Mouse (Mus musculus) forebrain, embryonic 11.5 days (tissue): ENCODE results near the gene Sez6l. TPM values are rescaled to one million over a fixed set of nuclear protein-coding genes. Genes with fewer than 3 reads are reported as not detected.

Experiments
- ATAC-seq: fragments of 200-750 bp; cut with Nextera tagmentation; replicated peaks from 2 replicates; pipeline ENCODE4 v1.8.0; 2017; ENCODE audit warnings: moderate TSS enrichment; ENCODE audit not compliant: low FRiP score
- DNase-seq: peaks from one replicate; pipeline ENCODE4 v3.0.0-alpha.2; 2017; ENCODE audit warnings: low spot score
- H3K27ac ChIP-seq: fragments of 300-500 bp; sonication (generic); 2 replicates; pipeline ENCODE4 v1.5.1; 2014; ENCODE audit warnings: low read depth, low read length
- H3K27me3 ChIP-seq: fragments of 300-500 bp; sonication (generic); 2 replicates; pipeline ENCODE4 v1.6.1; 2014; ENCODE audit warnings: mild to moderate bottlenecking, low read length, mixed read lengths; ENCODE audit not compliant: control insufficient read depth, insufficient read depth
- H3K36me3 ChIP-seq: fragments of 300-500 bp; sonication (generic); 2 replicates; pipeline ENCODE4 v1.6.1; 2014; ENCODE audit warnings: mild to moderate bottlenecking, low read length, moderate library complexity, mixed read lengths; ENCODE audit not compliant: control insufficient read depth, insufficient read depth
- H3K4me1 ChIP-seq: fragments of 300-500 bp; sonication (generic); replicated peaks from 2 replicates; pipeline ENCODE4 v1.6.1; 2014; ENCODE audit warnings: low read length, mixed read lengths; ENCODE audit not compliant: control insufficient read depth, insufficient read depth
- H3K4me2 ChIP-seq: fragments of 300-500 bp; sonication (generic); 2 replicates; pipeline ENCODE4 v1.6.1; 2014; ENCODE audit warnings: low read depth, mild to moderate bottlenecking, low read length, moderate library complexity, mixed read lengths; ENCODE audit not compliant: severe bottlenecking
- H3K4me3 ChIP-seq: fragments of 300-500 bp; sonication (generic); 2 replicates; pipeline ENCODE4 v1.5.1; 2014; ENCODE audit warnings: low read depth, low read length
- H3K9ac ChIP-seq: fragments of 300-500 bp; sonication (generic); 2 replicates; pipeline ENCODE4 v1.6.1; 2014; ENCODE audit warnings: low read length
- H3K9me3 ChIP-seq: fragments of 300-500 bp; sonication (generic); 2 replicates; pipeline ENCODE4 v1.6.1; 2016; ENCODE audit warnings: low read length, mixed read lengths; ENCODE audit not compliant: control insufficient read depth
- WGBS: fragments of 180-500 bp; shearing (Covaris S2); extraction: QIAGEN DNeasy Blood & Tissue Kit; methylation state at CpG from one replicate; pipeline ENCODE4 v1.1.7; 2014; 5-methylcytosine and 5-hydroxymethylcytosine counted together
- polyA plus RNA-seq: library from polyadenylated mRNA; unstranded; fragments of >200 nt; fragmentation: Nextera tagmentation; extraction: Ambion mirVana; gene quantifications from 2 replicates; pipeline ENCODE4 v1.2.1, GENCODE M21; 2014

The Sez6l gene
- 4.8 and 5.8 TPM in 2 replicates for polyA plus RNA-seq

DNA sequence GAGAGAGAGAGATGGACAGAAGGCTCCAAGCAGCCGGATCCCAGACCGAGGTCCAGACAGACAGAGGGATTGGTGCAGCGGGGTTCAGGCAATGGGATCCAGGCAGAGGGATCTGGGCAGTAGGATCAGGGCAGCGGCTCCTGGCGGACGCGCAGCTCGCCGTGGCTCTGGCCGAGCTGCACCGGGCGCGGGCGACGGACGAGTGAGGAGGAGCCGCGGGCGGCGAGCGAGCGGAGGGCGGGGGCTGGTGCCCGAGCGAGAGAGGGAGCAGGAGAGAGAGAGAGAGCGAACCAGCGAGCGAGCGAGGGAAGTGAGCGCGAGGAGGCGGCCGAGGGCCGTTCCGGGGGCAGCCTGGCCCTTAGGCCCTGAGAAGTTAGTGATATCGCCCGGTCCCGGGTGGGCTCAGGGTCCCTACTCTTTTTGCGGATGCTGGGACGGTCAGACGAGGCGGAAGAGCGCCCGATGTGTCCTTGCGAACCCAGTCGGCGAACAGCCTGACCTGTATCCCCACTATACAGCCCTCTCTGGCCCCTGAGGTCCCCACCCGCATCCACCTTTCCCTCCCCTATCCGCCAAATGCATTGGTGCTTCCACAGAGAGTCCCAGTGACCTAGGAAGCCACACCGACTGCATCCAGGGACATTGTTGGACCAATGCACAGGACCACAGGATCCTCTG is at the start of gene Sez6l:
Gene Sez6l (minus strand): TSS at position 193 of the 678 bp plus-strand sequence.
- Histone ChIP-seq H3K9ac (peak within 1 kb of the TSS; percentile 64), H3K27ac (peak within 1 kb of the TSS; percentile 12; the same call in 1 of the 2 replicates), H3K4me1 (peaks cover 5% of the 10 kb centered on the region), H3K9me3 (no peaks in the 10 kb centered on the region), H3K4me3 (peak within 1 kb of the TSS; percentile 50), H3K36me3 (no peaks in the 10 kb centered on the region), H3K27me3 (peaks cover 37% of the 10 kb centered on the region), H3K4me2 (peak within 1 kb of the TSS; percentile 66)
- DNase-seq (peak; percentile 88), ATAC-seq (peak; percentile 75)
- under 1% methylated on average over 49 of the region's 50 CpGs for WGBS

DNA sequence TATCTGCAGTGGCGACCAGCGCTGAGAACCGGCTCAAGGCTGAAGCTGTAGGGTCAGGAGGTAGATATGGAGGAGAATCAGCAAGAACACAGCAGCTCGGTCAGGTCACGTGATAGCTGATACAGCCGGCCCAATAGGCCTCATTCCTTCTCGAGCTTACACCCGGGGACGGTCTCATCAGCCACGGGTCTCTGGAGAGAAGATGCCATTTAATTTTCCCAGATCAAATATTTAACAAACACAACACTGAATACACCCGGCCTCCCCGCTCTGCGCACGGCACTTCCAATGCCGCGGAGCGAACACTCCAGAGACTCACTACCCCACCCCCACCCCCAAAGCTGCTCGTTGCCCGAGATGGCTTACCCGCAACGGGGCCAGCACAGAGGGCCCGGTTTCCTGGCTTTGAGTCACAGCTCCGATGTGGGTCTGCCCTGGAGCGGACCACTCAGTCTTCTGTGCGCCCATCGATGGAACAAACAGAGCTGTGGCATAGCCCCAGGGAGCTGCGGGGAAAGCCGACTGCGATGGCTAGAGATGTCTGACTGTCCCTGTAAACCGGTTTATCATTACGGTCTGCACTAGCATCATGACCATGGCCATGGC is 48.7 kb upstream of the Sez6l start:
- ATAC-seq (no peak), DNase-seq (no peak)
- Histone ChIP-seq H3K36me3 (no peaks in the 10 kb centered on the region), H3K4me3 (no peak overlapping the region), H3K27me3 (no peaks in the 10 kb centered on the region), H3K4me1 (peaks cover 13% of the 10 kb centered on the region; the same call in 1 of the 2 replicates), H3K9me3 (no peaks in the 10 kb centered on the region), H3K27ac (no peak overlapping the region), H3K9ac (0 out of 2 replicates have a peak overlapping the region, but pooled peaks have one; percentile 35), H3K4me2 (peak overlapping the region; percentile 24; the same call in 1 of the 2 replicates)
- 48% methylated on average over 31 of the region's 31 CpGs for WGBS

DNA sequence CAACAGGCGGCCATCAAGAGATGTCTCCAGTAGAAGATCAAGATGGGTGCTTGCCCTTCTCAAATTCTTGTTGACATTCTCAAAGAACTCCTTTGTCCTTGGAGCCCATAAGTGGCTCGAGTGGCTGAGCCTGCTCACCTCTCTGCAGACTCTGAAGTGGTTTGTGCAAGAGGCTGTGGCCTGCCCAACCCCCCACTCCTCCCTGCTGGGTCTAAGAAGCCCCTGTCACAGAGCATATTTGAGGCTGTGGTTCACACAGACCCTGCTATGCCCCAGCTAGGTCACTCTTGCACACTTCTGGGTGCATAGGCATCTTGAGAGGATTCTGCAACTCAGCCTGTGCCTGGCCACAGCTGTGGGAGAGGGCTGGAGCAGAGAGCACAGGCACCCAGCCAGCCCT is 46.0 kb upstream of the Sez6l start:
- DNase-seq, result no peak
- Histone ChIP-seq H3K9ac (no peak overlapping the region), H3K36me3 (no peaks in the 10 kb centered on the region), H3K4me2 (no peak overlapping the region), H3K4me3 (no peak overlapping the region), H3K27me3 (no peaks in the 10 kb centered on the region), H3K4me1 (peaks cover 11% of the 10 kb centered on the region; the same call in 1 of the 2 replicates), H3K9me3 (no peaks in the 10 kb centered on the region), H3K27ac (no peak overlapping the region)
- 23% methylated on average over 2 of the region's 2 CpGs for WGBS
- no peak for ATAC-seq

DNA sequence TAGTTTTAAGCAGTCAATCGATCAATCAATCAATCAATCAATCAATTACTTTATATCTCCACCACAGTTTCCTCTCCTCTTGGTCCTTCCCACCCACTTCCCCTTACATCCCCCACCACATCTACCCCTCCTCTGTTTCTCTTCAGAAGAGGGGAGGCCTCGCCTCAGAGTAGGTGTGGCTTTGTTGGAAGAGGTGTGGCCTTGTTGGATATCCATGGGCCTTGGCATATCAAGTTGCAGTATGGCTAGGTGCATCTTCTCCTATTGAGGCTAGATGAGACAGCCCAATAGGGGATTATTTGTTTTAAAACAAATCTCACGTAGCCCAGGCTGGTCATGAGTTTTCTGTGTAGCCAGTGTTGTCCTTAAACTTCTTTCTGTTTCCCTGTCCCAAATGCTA is 43.3 kb upstream of the Sez6l start:
- H3K36me3 ChIP-seq, result no peaks in the 10 kb centered on the region
- no peak overlapping the region for H3K4me2 ChIP-seq
- H3K27ac ChIP-seq, result no peak overlapping the region
- 57% methylated on average over 3 of the region's 3 CpGs for WGBS
- DNase-seq (no peak), ATAC-seq (no peak)
- no peak overlapping the region for H3K9ac ChIP-seq
- H3K4me1 ChIP-seq, result peaks cover 6% of the 10 kb centered on the region; the same call in 1 of the 2 replicates
- H3K9me3 ChIP-seq, result no peaks in the 10 kb centered on the region
- H3K4me3 ChIP-seq, result no peak overlapping the region
- no peaks in the 10 kb centered on the region for H3K27me3 ChIP-seq

- Histone ChIP-seq H3K36me3 (no peaks in the 10 kb centered on the region), H3K4me2 (no peak overlapping the region), H3K4me1 (peaks cover 6% of the 10 kb centered on the region; the same call in 1 of the 2 replicates), H3K9ac (no peak overlapping the region), H3K27ac (no peak overlapping the region), H3K27me3 (no peaks in the 10 kb centered on the region), H3K4me3 (no peak overlapping the region), H3K9me3 (no peaks in the 10 kb centered on the region)
- 86% methylated on average over 3 of the region's 3 CpGs for WGBS
- ATAC-seq (no peak), DNase-seq (no peak)
Measured at GRCm38 (mm10) chr5:112619344-112619743, 42.4 kb upstream of the Sez6l start.

GRCm38 (mm10) chr5:112617602-112618247 is 40.7 kb upstream of the Sez6l start:
- ATAC-seq (no peak), DNase-seq (no peak)
- no peak overlapping the region for H3K4me3 ChIP-seq
- no peak overlapping the region for H3K4me2 ChIP-seq
- no peaks in the 10 kb centered on the region for H3K36me3 ChIP-seq
- no peaks in the 10 kb centered on the region for H3K4me1 ChIP-seq
- no peaks in the 10 kb centered on the region for H3K9me3 ChIP-seq
- H3K27ac ChIP-seq, result no peak overlapping the region
- H3K27me3 ChIP-seq, result no peaks in the 10 kb centered on the region
- no peak overlapping the region for H3K9ac ChIP-seq
- 82% methylated on average over 16 of the region's 16 CpGs for WGBS

DNA sequence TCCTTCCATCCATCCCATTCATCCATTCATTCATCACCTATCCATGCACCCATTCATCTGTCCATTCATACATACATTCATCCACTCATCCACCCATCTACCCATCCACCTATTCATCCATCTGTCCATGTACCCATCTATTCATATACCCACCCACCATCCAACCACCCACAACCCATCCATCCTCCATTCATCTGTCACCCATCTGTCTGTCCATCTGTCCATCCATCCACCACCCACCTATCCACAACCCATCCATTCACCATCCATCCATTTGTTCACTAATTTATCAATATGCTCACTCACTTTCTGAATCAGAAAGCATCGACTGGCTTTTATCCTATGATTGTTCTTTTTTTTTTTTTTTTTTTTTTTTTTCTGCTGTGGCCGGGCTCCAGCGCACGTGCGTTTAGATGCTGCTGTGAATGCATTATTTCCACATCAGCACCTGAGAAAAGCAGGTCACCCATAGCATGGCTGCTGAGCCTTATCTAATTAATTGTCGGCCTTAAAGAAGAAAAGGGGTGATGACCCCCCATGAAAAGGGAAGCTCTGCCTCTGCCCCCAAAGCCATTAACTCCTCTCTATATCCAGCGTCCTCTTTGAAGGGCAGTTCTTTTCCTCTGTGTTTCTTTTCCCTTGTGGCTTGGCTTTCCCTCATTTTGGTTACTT is 39.1 kb upstream of the Sez6l start:
- H3K27me3 ChIP-seq, result no peaks in the 10 kb centered on the region
- no peak for ATAC-seq
- H3K9me3 ChIP-seq, result no peaks in the 10 kb centered on the region
- no peak overlapping the region for H3K4me3 ChIP-seq
- no peaks in the 10 kb centered on the region for H3K4me1 ChIP-seq
- H3K27ac ChIP-seq, result no peak overlapping the region
- WGBS, result 30% methylated on average over 7 of the region's 7 CpGs
- no peak overlapping the region for H3K4me2 ChIP-seq
- no peaks in the 10 kb centered on the region for H3K36me3 ChIP-seq
- no peak for DNase-seq
- no peak overlapping the region for H3K9ac ChIP-seq

- no peaks in the 10 kb centered on the region for H3K36me3 ChIP-seq
- no peak overlapping the region for H3K27ac ChIP-seq
- DNase-seq (no peak), ATAC-seq (no peak)
- no peak overlapping the region for H3K4me3 ChIP-seq
- H3K27me3 ChIP-seq, result no peaks in the 10 kb centered on the region
- no peaks in the 10 kb centered on the region for H3K4me1 ChIP-seq
- no peaks in the 10 kb centered on the region for H3K9me3 ChIP-seq
- no peak overlapping the region for H3K4me2 ChIP-seq
- 67% methylated on average over 9 of the region's 9 CpGs for WGBS
- no peak overlapping the region for H3K9ac ChIP-seq
Measured at GRCm38 (mm10) chr5:112607867-112608516, 31.0 kb upstream of the Sez6l start.
